Comparison of ENCODE assay signal across 24 mouse cellular contexts in genomic region chr9:24874434-24875143, GRCm38 (mm10).
A peak's percentile ranks its signal among the peaks of the same experiment; 100 is the strongest.
DNase-seq lines count a peak whose midpoint lies in the region; ATAC-seq lines count a peak whose summit lies in the region.
"Had no signal": no experiment of that assay in that cellular context is flagged by ENCODE, and none has a peak within 500 bp of the region (broad histone marks: within the 10 kb centered on the region; RNA-seq: fewer than 3 reads in every experiment).

No protein-coding gene starts in this region.

- peak overlapping the region; percentile 46 for H3K4me2 ChIP-seq in heart, embryonic 13.5 days
- peak overlapping the region; percentile 56 for H3K4me2 ChIP-seq in heart, embryonic 16.5 days (ENCODE audit: low read depth, low read length)
- H3K4me2 ChIP-seq: embryonic facial prominence, embryonic 12.5 days; embryonic facial prominence, embryonic 15.5 days; hindbrain, embryonic 12.5 days; hindbrain, embryonic 15.5 days had no signal

- 15% methylated on average over 13 of the region's 13 CpGs for WGBS in heart, embryonic 10.5 days
- 9% methylated on average over 13 of the region's 13 CpGs for WGBS in heart, embryonic 13.5 days
- WGBS in heart, embryonic 16.5 days = 20% methylated on average over 13 of the region's 13 CpGs

- DNase-seq in heart, embryonic 10.5 days (ENCODE audit: low spot score) = no peak
- no peak for DNase-seq in heart, adult 8-10 months (ENCODE audit: low spot score)
- no peak for DNase-seq in heart, postnatal 14 days
- DNase-seq in heart, postnatal 10 days = no peak
- DNase-seq in right cerebral cortex, adult 2 months (ENCODE audit: low spot score in 2 of 2) = no peak
- DNase-seq: adrenal gland, adult 2 months; adrenal gland, postnatal 14 days; B cell, adult 2 months; cerebellum, adult 11 months; cerebellum, adult 2 months; cerebellum, adult 9-11 months; cerebellum, postnatal 25 days; forebrain, postnatal 0 days; gastrocnemius, adult 2 months; gastrocnemius, postnatal 14 days; kidney, adult 2 months had no signal

- H3K27me3 ChIP-seq in heart, embryonic 10.5 days (ENCODE audit: insufficient read depth, poor library complexity, severe bottlenecking) = no peaks in the 10 kb centered on the region
- no peaks in the 10 kb centered on the region for H3K27me3 ChIP-seq in heart, embryonic 13.5 days (replicated peaks)
- no peaks in the 10 kb centered on the region for H3K27me3 ChIP-seq in heart, embryonic 16.5 days (ENCODE audit: control insufficient read depth, insufficient read depth, low read length)
- H3K27me3 ChIP-seq: embryonic facial prominence, embryonic 12.5 days; embryonic facial prominence, embryonic 15.5 days; hindbrain, embryonic 15.5 days had no signal

- H3K27ac ChIP-seq in heart, embryonic 10.5 days = peak overlapping the region; percentile 32; the same call in 1 of the 2 replicates
- peak overlapping the region; percentile 64 for H3K27ac ChIP-seq in heart, embryonic 13.5 days (replicated peaks)
- peak overlapping the region; percentile 66 for H3K27ac ChIP-seq in heart, embryonic 16.5 days (ENCODE audit: low read length)
- H3K27ac ChIP-seq: embryonic facial prominence, embryonic 12.5 days; embryonic facial prominence, embryonic 15.5 days; gastrocnemius, adult 2 months; hindbrain, embryonic 12.5 days; hindbrain, embryonic 15.5 days had no signal

- H3K36me3 ChIP-seq in heart, embryonic 10.5 days = no peaks in the 10 kb centered on the region
- H3K36me3 ChIP-seq in heart, embryonic 13.5 days = no peaks in the 10 kb centered on the region
- H3K36me3 ChIP-seq in heart, embryonic 16.5 days (ENCODE audit: control insufficient read depth, insufficient read depth) = no peaks in the 10 kb centered on the region
- H3K36me3 ChIP-seq: embryonic facial prominence, embryonic 12.5 days; embryonic facial prominence, embryonic 15.5 days; hindbrain, embryonic 12.5 days; hindbrain, embryonic 15.5 days had no signal

- ATAC-seq in heart, embryonic 13.5 days (ENCODE audit: extremely low read depth, insufficient number of reproducible peaks, low FRiP score, low TSS enrichment) = no peak; the same call in 1 of the 2 replicates
- peak; percentile 80 for ATAC-seq in heart, embryonic 16.5 days (replicated peaks; ENCODE audit: extremely low read depth, insufficient read depth, low FRiP score)
- ATAC-seq: forebrain, embryonic 14.5 days; forebrain, postnatal 0 days; intestine, postnatal 0 days had no signal

- no peaks in the 10 kb centered on the region for H3K9me3 ChIP-seq in heart, embryonic 10.5 days
- H3K9me3 ChIP-seq in heart, embryonic 13.5 days = no peaks in the 10 kb centered on the region
- H3K9me3 ChIP-seq in heart, embryonic 16.5 days (replicated peaks; ENCODE audit: control insufficient read depth, low read length) = no peaks in the 10 kb centered on the region
- H3K9me3 ChIP-seq: embryonic facial prominence, embryonic 12.5 days; embryonic facial prominence, embryonic 15.5 days; hindbrain, embryonic 12.5 days; hindbrain, embryonic 15.5 days had no signal

- no peak overlapping the region for H3K9ac ChIP-seq in heart, embryonic 13.5 days
- no peak overlapping the region for H3K9ac ChIP-seq in heart, embryonic 16.5 days (ENCODE audit: low read length)
- H3K9ac ChIP-seq: embryonic facial prominence, embryonic 12.5 days; embryonic facial prominence, embryonic 15.5 days; forebrain, postnatal 0 days; hindbrain, embryonic 12.5 days; hindbrain, embryonic 15.5 days had no signal

- intact Hi-C loops in heart, postnatal 14 days (cut with DNase I) = no loop called here
- intact Hi-C loops in heart, postnatal 10 days (cut with DNase I) = no loop called here

- H3K4me3 ChIP-seq in heart, embryonic 10.5 days = peak overlapping the region; percentile 22
- no peak overlapping the region for H3K4me3 ChIP-seq in heart, embryonic 13.5 days
- H3K4me3 ChIP-seq in heart, embryonic 16.5 days (ENCODE audit: low read length) = no peak overlapping the region
- H3K4me3 ChIP-seq: embryonic facial prominence, embryonic 12.5 days; embryonic facial prominence, embryonic 15.5 days; gastrocnemius, adult 2 months; hindbrain, embryonic 12.5 days; hindbrain, embryonic 15.5 days had no signal

- H3K4me1 ChIP-seq in heart, embryonic 10.5 days = peaks cover 31% of the 10 kb centered on the region
- H3K4me1 ChIP-seq in heart, embryonic 13.5 days = peaks cover 44% of the 10 kb centered on the region
- peaks cover 24% of the 10 kb centered on the region for H3K4me1 ChIP-seq in heart, embryonic 16.5 days (ENCODE audit: control insufficient read depth, insufficient read depth, low read length)
- H3K4me1 ChIP-seq: embryonic facial prominence, embryonic 12.5 days; embryonic facial prominence, embryonic 15.5 days; hindbrain, embryonic 15.5 days had no signal
